Mouse (Mus musculus): ENCODE results near the gene Gm42674.

DNA sequence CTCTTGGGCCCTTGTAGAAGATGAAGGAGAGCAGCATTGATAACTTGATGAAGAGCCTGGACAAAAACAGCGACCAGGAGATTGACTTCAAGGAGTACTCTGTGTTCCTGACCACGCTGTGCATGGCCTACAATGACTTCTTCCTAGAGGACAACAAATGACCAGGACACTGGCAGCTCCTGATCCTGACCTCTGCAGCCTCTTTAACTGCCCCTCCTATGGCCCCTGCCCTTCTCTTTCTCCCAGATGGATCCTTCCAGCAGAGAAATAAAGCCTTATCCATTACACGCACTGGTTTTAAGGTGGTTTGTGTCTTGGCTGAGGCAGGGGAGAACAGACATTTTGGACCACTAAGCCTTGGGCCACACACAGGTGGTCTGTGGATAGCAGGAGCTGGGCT lies 9.8 kb downstream of the Gm42674 start:
- TF ChIP-seq FLI1 (IDR thresholded peaks at IDR 0.05; ENCODE audit: low read length) (no peak), GATA1 (IDR thresholded peaks at IDR 0.05; ENCODE audit: borderline replicate concordance, low read length) (no peak)

Measured in megakaryocyte, embryonic 14.5 days (primary cell).